Mouse (Mus musculus) kidney, postnatal 14 days (tissue): ENCODE results near the gene Lrrc4c.

Experiments
- DNase-seq: peaks from one replicate; pipeline ENCODE4 v3.0.0; 2022; ENCODE audit warnings: mixed read lengths

Lrrc4c gene

GRCm38 (mm10) chr2:96317387-96318299 lies at the start of gene Lrrc4c:
Gene Lrrc4c (plus strand): TSS chr2:96318169.
- no peak for DNase-seq

GRCm38 (mm10) chr2:96275061-96275460 lies 42.9 kb upstream of the Lrrc4c start:
- DNase-seq = no peak

GRCm38 (mm10) chr2:96282926-96283325 lies 35.0 kb upstream of the Lrrc4c start:
- no peak for DNase-seq

GRCm38 (mm10) chr2:96287512-96287911 lies 30.5 kb upstream of the Lrrc4c start:
- DNase-seq = no peak

- no peak for DNase-seq
Measured at GRCm38 (mm10) chr2:96290541-96290940, 27.4 kb upstream of the Lrrc4c start.

GRCm38 (mm10) chr2:96315034-96315433 lies 2.9 kb upstream of the Lrrc4c start:
- no peak for DNase-seq

GRCm38 (mm10) chr2:96316531-96316930 lies 1.4 kb upstream of the Lrrc4c start:
- DNase-seq = no peak

- no peak for DNase-seq
Measured at GRCm38 (mm10) chr2:96318556-96318955, 587 bp downstream of the Lrrc4c start.

GRCm38 (mm10) chr2:96319201-96319600 lies 1.2 kb downstream of the Lrrc4c start:
- DNase-seq = no peak

- DNase-seq = no peak
Measured at GRCm38 (mm10) chr2:96319649-96320048, 1.7 kb downstream of the Lrrc4c start.

- DNase-seq = peak; percentile 7
Measured at GRCm38 (mm10) chr2:96334652-96335051, 16.7 kb downstream of the Lrrc4c start.

- DNase-seq = peak; percentile 14
Measured at GRCm38 (mm10) chr2:96337354-96337753, 19.4 kb downstream of the Lrrc4c start.

GRCm38 (mm10) chr2:96401186-96401811 lies 83.3 kb downstream of the Lrrc4c start:
- no peak for DNase-seq

- no peak for DNase-seq
Measured at GRCm38 (mm10) chr2:96402514-96402913, 84.5 kb downstream of the Lrrc4c start.

GRCm38 (mm10) chr2:96406856-96407255 lies 88.9 kb downstream of the Lrrc4c start:
- DNase-seq = peak; percentile 51

- DNase-seq = no peak
Measured at GRCm38 (mm10) chr2:96411182-96411581, 93.2 kb downstream of the Lrrc4c start.

GRCm38 (mm10) chr2:96461566-96461965 lies 143.6 kb downstream of the Lrrc4c start:
- DNase-seq = no peak

GRCm38 (mm10) chr2:96475674-96476073 lies 157.7 kb downstream of the Lrrc4c start:
- no peak for DNase-seq

GRCm38 (mm10) chr2:96499116-96499882 lies 181.3 kb downstream of the Lrrc4c start:
- no peak for DNase-seq

- DNase-seq = no peak
Measured at GRCm38 (mm10) chr2:96504140-96504539, 186.2 kb downstream of the Lrrc4c start.

- no peak for DNase-seq
Measured at GRCm38 (mm10) chr2:96505641-96506040, 187.7 kb downstream of the Lrrc4c start.

- no peak for DNase-seq
Measured at GRCm38 (mm10) chr2:96508991-96509390, 191.0 kb downstream of the Lrrc4c start.

GRCm38 (mm10) chr2:96537469-96537868 lies 219.5 kb downstream of the Lrrc4c start:
- DNase-seq = no peak
